Mouse (Mus musculus) midbrain, embryonic 10.5 days (tissue): ENCODE results near the gene Shld2. TPM values are rescaled to one million over a fixed set of nuclear protein-coding genes. Genes with fewer than 3 reads are reported as not detected.

Source experiments
- DNase-seq: peaks from one replicate; pipeline ENCODE4 v3.0.0-alpha.2; 2017; ENCODE audit warnings: low spot score
- H3K27ac ChIP-seq: fragments of 300-500 bp; sonication (generic); replicated peaks from 2 replicates; pipeline ENCODE4 v1.5.1; 2016; ENCODE audit warnings: mild to moderate bottlenecking
- H3K27me3 ChIP-seq: fragments of 300-500 bp; sonication (generic); 2 replicates; pipeline ENCODE4 v1.6.1; 2016; ENCODE audit warnings: low read depth, mild to moderate bottlenecking; ENCODE audit not compliant: poor library complexity, severe bottlenecking
- H3K36me3 ChIP-seq: fragments of 300-500 bp; sonication (generic); 2 replicates; pipeline ENCODE4 v1.6.1; 2016; ENCODE audit warnings: mild to moderate bottlenecking, moderate library complexity
- H3K4me1 ChIP-seq: fragments of 300-500 bp; sonication (generic); 2 replicates; pipeline ENCODE4 v1.6.1; 2016
- H3K4me3 ChIP-seq: fragments of 300-500 bp; sonication (generic); 2 replicates; pipeline ENCODE4 v1.5.1; 2016; ENCODE audit warnings: mild to moderate bottlenecking, moderate library complexity
- H3K9me3 ChIP-seq: fragments of 300-500 bp; sonication (generic); replicated peaks from 2 replicates; pipeline ENCODE4 v1.6.1; 2016; ENCODE audit warnings: mild to moderate bottlenecking
- WGBS: fragments of 180-500 bp; shearing (Covaris S2); methylation state at CpG from one replicate; pipeline ENCODE4 v1.1.7; 2016; 5-methylcytosine and 5-hydroxymethylcytosine counted together
- polyA plus RNA-seq: library from polyadenylated mRNA; unstranded; fragments of >200 nt; fragmentation: Nextera tagmentation; extraction: Ambion mirVana; gene quantifications from 2 replicates; pipeline ENCODE4 v1.2.1, GENCODE M21; 2016

Gene Shld2
- polyA plus RNA-seq, 1 experiment from 2014 or later, result 7.1 TPM

- no peak overlapping the region for H3K27ac ChIP-seq
- WGBS, result 89% methylated on average over 4 of the region's 4 CpGs
Observed at GRCm38 (mm10) chr14:34253261-34253660, 57.0 kb downstream of the Shld2 start.

GRCm38 (mm10) chr14:34252470-34253145 lies 57.7 kb downstream of the Shld2 start:
- no peaks in the 10 kb centered on the region for H3K9me3 ChIP-seq
- no peak for DNase-seq
- H3K27ac ChIP-seq, result no peak overlapping the region
- WGBS, result 71% methylated on average over 6 of the region's 6 CpGs
- no peaks in the 10 kb centered on the region for H3K27me3 ChIP-seq
- no peak overlapping the region for H3K4me3 ChIP-seq
- H3K4me1 ChIP-seq, result no peaks in the 10 kb centered on the region
- H3K36me3 ChIP-seq, result no peaks in the 10 kb centered on the region

More at GRCm38 (mm10) chr14:34253261-34253660, 57.0 kb downstream of the Shld2 start:
- DNase-seq, result no peak
- H3K36me3 ChIP-seq, result no peaks in the 10 kb centered on the region
- H3K4me3 ChIP-seq, result no peak overlapping the region
- H3K4me1 ChIP-seq, result no peaks in the 10 kb centered on the region
- H3K9me3 ChIP-seq, result no peaks in the 10 kb centered on the region
- no peaks in the 10 kb centered on the region for H3K27me3 ChIP-seq

- no peaks in the 10 kb centered on the region for H3K36me3 ChIP-seq
- WGBS, result 87% methylated on average over 6 of the region's 6 CpGs
- no peak overlapping the region for H3K4me3 ChIP-seq
Observed at GRCm38 (mm10) chr14:34240676-34241075, 69.6 kb downstream of the Shld2 start.

GRCm38 (mm10) chr14:34240263-34240662 lies 70.0 kb downstream of the Shld2 start:
- Histone ChIP-seq H3K36me3 (no peaks in the 10 kb centered on the region), H3K4me1 (no peaks in the 10 kb centered on the region), H3K27ac (no peak overlapping the region), H3K9me3 (no peaks in the 10 kb centered on the region), H3K27me3 (no peaks in the 10 kb centered on the region), H3K4me3 (no peak overlapping the region)
- 84% methylated on average over 10 of the region's 10 CpGs for WGBS
- DNase-seq, result no peak

More at GRCm38 (mm10) chr14:34240676-34241075, 69.6 kb downstream of the Shld2 start:
- no peaks in the 10 kb centered on the region for H3K27me3 ChIP-seq
- no peak overlapping the region for H3K27ac ChIP-seq
- no peak for DNase-seq
- H3K4me1 ChIP-seq, result no peaks in the 10 kb centered on the region
- no peaks in the 10 kb centered on the region for H3K9me3 ChIP-seq

GRCm38 (mm10) chr14:34234630-34235380 lies 75.5 kb downstream of the Shld2 start:
- Histone ChIP-seq H3K27ac (no peak overlapping the region), H3K4me3 (peak overlapping the region; percentile 51), H3K27me3 (no peaks in the 10 kb centered on the region), H3K4me1 (peaks cover 7% of the 10 kb centered on the region), H3K9me3 (peaks cover 3% of the 10 kb centered on the region; the same call in 1 of the 2 replicates), H3K36me3 (no peaks in the 10 kb centered on the region)
- WGBS, result 4% methylated on average over 16 of the region's 16 CpGs
- DNase-seq, result peak; percentile 77

GRCm38 (mm10) chr14:34233846-34234245 lies 76.4 kb downstream of the Shld2 start:
- no peak for DNase-seq
- no peak overlapping the region for H3K4me3 ChIP-seq
- H3K9me3 ChIP-seq, result peaks cover 3% of the 10 kb centered on the region; the same call in 1 of the 2 replicates
- WGBS, result 50% methylated on average over 4 of the region's 4 CpGs
- H3K36me3 ChIP-seq, result no peaks in the 10 kb centered on the region
- no peaks in the 10 kb centered on the region for H3K27me3 ChIP-seq
- peaks cover 7% of the 10 kb centered on the region for H3K4me1 ChIP-seq
- no peak overlapping the region for H3K27ac ChIP-seq

GRCm38 (mm10) chr14:34232866-34233680 lies 77.2 kb downstream of the Shld2 start:
- DNase-seq, result no peak
- WGBS, result 85% methylated on average over 9 of the region's 9 CpGs

GRCm38 (mm10) chr14:34232340-34232739 lies 78.0 kb downstream of the Shld2 start:
- no peak for DNase-seq
- H3K27me3 ChIP-seq, result no peaks in the 10 kb centered on the region
- H3K36me3 ChIP-seq, result no peaks in the 10 kb centered on the region
- H3K4me3 ChIP-seq, result no peak overlapping the region
- no peak overlapping the region for H3K27ac ChIP-seq
- peaks cover 7% of the 10 kb centered on the region for H3K4me1 ChIP-seq
- WGBS, result 54% methylated on average over 7 of the region's 7 CpGs
- peaks cover 3% of the 10 kb centered on the region; the same call in 1 of the 2 replicates for H3K9me3 ChIP-seq

More at GRCm38 (mm10) chr14:34232866-34233680, 77.2 kb downstream of the Shld2 start:
- Histone ChIP-seq H3K36me3 (no peaks in the 10 kb centered on the region), H3K4me1 (peaks cover 7% of the 10 kb centered on the region), H3K27me3 (no peaks in the 10 kb centered on the region), H3K27ac (no peak overlapping the region), H3K9me3 (peaks cover 3% of the 10 kb centered on the region; the same call in 1 of the 2 replicates), H3K4me3 (no peak overlapping the region)

- no peak overlapping the region for H3K27ac ChIP-seq
- H3K4me1 ChIP-seq, result no peaks in the 10 kb centered on the region
- no peak overlapping the region for H3K4me3 ChIP-seq
- DNase-seq, result no peak
- H3K9me3 ChIP-seq, result peaks cover 3% of the 10 kb centered on the region; the same call in 1 of the 2 replicates
- H3K27me3 ChIP-seq, result no peaks in the 10 kb centered on the region
- 92% methylated on average over 10 of the region's 10 CpGs for WGBS
- H3K36me3 ChIP-seq, result no peaks in the 10 kb centered on the region
Observed at GRCm38 (mm10) chr14:34228830-34229506, 81.3 kb downstream of the Shld2 start.

- Histone ChIP-seq H3K4me1 (no peaks in the 10 kb centered on the region), H3K4me3 (no peak overlapping the region), H3K9me3 (peaks cover 3% of the 10 kb centered on the region; the same call in 1 of the 2 replicates), H3K27ac (no peak overlapping the region), H3K36me3 (no peaks in the 10 kb centered on the region), H3K27me3 (no peaks in the 10 kb centered on the region)
- WGBS, result 82% methylated on average over 12 of the region's 12 CpGs
- no peak for DNase-seq
Observed at GRCm38 (mm10) chr14:34227981-34228380, 82.3 kb downstream of the Shld2 start.

- peaks cover 3% of the 10 kb centered on the region; the same call in 1 of the 2 replicates for H3K9me3 ChIP-seq
- WGBS, result 94% methylated on average over 4 of the region's 4 CpGs
- H3K27ac ChIP-seq, result no peak overlapping the region
- no peaks in the 10 kb centered on the region for H3K4me1 ChIP-seq
- no peak for DNase-seq
- no peaks in the 10 kb centered on the region for H3K36me3 ChIP-seq
- peaks cover 4% of the 10 kb centered on the region; the same call in 1 of the 2 replicates for H3K27me3 ChIP-seq
- H3K4me3 ChIP-seq, result no peak overlapping the region
Observed at GRCm38 (mm10) chr14:34226566-34226965, 83.7 kb downstream of the Shld2 start.

- H3K4me1 ChIP-seq, result no peaks in the 10 kb centered on the region
- WGBS, result 83% methylated on average over 9 of the region's 9 CpGs
- no peaks in the 10 kb centered on the region for H3K36me3 ChIP-seq
- DNase-seq, result no peak
- H3K9me3 ChIP-seq, result no peaks in the 10 kb centered on the region
- H3K27me3 ChIP-seq, result peaks cover 10% of the 10 kb centered on the region
- no peak overlapping the region for H3K27ac ChIP-seq
- H3K4me3 ChIP-seq, result no peak overlapping the region
Observed at GRCm38 (mm10) chr14:34225986-34226385, 84.3 kb downstream of the Shld2 start.
